Mouse (Mus musculus): ENCODE measurements around the gene Arhgap29.

DNA sequence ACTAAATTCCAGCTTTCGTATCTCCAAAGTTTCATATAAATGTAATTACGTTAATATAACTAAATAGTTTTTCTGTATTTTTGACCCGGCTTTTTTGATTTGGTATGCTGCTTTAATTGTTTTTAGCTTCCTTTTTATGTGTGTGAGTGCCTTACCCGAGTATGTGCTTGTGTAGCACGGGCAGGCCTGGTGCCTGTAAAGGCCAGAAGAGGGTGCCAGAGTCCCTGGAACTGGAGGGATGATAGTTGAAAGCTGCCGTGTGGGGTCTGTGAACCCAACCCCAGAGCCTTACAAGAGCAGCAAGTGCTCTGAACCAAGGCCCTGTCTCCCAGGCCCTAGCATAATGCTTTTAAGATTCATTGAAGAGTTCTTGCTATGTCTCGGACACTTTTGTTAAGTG, 4.4 kb downstream of the Arhgap29 start:
- TF ChIP-seq CTCF (IDR thresholded peaks at IDR 0.05; ENCODE audit: low read depth, low read length) (peak; percentile 67), POLR2A (IDR thresholded peaks at IDR 0.05; ENCODE audit: extremely low read depth, insufficient read depth, low read length) (no peak)
